7 mouse cellular contexts compared by ENCODE assay signal in the genomic region with DNA sequence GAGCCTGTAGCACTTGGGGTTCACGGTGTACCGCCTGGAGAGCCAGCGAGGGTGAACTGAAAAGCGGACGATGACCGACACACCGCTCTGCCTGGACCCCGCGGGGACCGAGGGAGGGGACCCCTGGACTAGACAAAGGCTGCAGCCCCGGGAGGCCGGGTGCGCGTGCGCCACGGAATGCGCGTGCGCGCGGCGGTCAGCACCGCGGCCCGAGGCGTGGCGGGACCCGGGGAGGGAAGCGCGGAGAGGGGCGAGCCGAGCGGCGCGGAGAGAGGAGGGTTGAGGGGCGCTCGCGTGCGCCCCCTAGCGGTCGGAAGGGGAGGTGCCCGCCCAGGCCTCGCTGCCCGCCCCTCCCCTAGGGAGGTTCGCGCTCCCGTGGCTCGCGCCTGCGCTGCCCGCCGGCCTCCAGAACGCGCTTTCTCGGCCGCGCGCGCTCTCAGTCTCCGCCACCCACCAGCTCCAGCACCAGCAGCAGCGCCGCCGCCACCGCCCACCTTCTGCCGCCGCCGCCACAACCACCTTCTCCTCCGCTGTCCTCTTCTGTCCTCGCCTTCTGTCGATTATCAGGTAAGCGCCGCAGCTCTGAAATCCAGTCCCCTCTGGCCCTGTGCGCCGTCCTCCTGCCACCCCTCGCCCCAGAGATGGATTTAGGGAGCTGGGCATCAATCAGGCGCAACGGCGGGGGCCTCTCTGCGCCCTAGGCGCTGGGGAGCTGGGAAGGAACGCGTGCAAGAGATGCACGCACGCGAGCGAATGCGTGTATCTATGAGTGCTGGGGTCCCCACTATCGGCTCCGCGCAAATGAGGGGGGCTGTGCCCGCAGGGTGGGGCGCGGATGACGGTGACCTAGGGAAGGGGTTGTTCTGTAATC. TPM values are rescaled to one million over a fixed set of nuclear protein-coding genes. Genes with fewer than 3 reads are reported as not detected.
DNase-seq lines count a peak whose midpoint lies in the region; ATAC-seq and TF ChIP-seq lines count a peak whose summit lies in the region.

TSS of gene Mapt (plus strand) at position 350 of the 871 bp plus-strand sequence.

- H3K79me2 ChIP-seq in heart, adult 2 months (replicated peaks; ENCODE audit: control insufficient read depth, insufficient read depth, low read length): no peaks in the 10 kb centered on the region

- no peaks in the 10 kb centered on the region for H3K36me3 ChIP-seq in embryonic facial prominence, embryonic 12.5 days
- no peaks in the 10 kb centered on the region for H3K36me3 ChIP-seq in heart, adult 2 months (ENCODE audit: control insufficient read depth, insufficient read depth, low read length)
- no peaks in the 10 kb centered on the region for H3K36me3 ChIP-seq in limb, embryonic 12.5 days
- no peaks in the 10 kb centered on the region for H3K36me3 ChIP-seq in midbrain, embryonic 14.5 days (ENCODE audit: control insufficient read depth, insufficient read depth, low read length)
- H3K36me3 ChIP-seq in spleen, adult 2 months (ENCODE audit: control insufficient read depth, insufficient read depth, low read length): no peaks in the 10 kb centered on the region

- intact Hi-C loops in heart, adult 2 months (cut with DNase I): loop anchor here (2.0 to 10.0 kb wide), 3 partner anchors 34 to 204 kb away; no protein-coding TSS in a partner anchor

- H3K9ac ChIP-seq in embryonic facial prominence, embryonic 12.5 days: peak within 1 kb of the TSS; percentile 63
- peak within 1 kb of the TSS; percentile 78 for H3K9ac ChIP-seq in heart, adult 2 months (ENCODE audit: low read depth, low read length)
- peak within 1 kb of the TSS; percentile 64 for H3K9ac ChIP-seq in limb, embryonic 12.5 days (replicated peaks)
- H3K9ac ChIP-seq in midbrain, embryonic 14.5 days (replicated peaks; ENCODE audit: low read length): peak within 1 kb of the TSS; percentile 98

- DNase-seq in adrenal gland, postnatal 25 days: peak; percentile 93
- peak; percentile 93 for DNase-seq in heart, adult 2 months
- peak; percentile 84 to 89 for DNase-seq in kidney, adult 8-10 months
- DNase-seq in midbrain, embryonic 14.5 days: peak; percentile 97
- DNase-seq in spleen, adult 2 months (ENCODE audit: low read depth in 1 of 2, low spot score in 2 of 2): peak; percentile 15 to 42

- H3K27ac ChIP-seq in embryonic facial prominence, embryonic 12.5 days: 0 out of 2 replicates have a peak within 1 kb of the TSS, but pooled peaks have one; percentile 19
- peak within 1 kb of the TSS; percentile 86 for H3K27ac ChIP-seq in heart, adult 2 months
- H3K27ac ChIP-seq in limb, embryonic 12.5 days: no peak within 1 kb of the TSS
- H3K27ac ChIP-seq in midbrain, embryonic 14.5 days (replicated peaks; ENCODE audit: low read depth, low read length): peak within 1 kb of the TSS; percentile 97
- H3K27ac ChIP-seq in spleen, adult 2 months (ENCODE audit: insufficient read depth, low read length): no peak within 1 kb of the TSS

- TF ChIP-seq POLR2A in heart, adult 2 months (IDR thresholded peaks at IDR 0.05; ENCODE audit: insufficient read depth, low read depth, low read length): peak; percentile 69
- no peak for TF ChIP-seq POLR2A in spleen, adult 2 months (IDR thresholded peaks at IDR 0.05; ENCODE audit: low read depth, low read length)

- peaks cover 29% of the 10 kb centered on the region for H3K4me1 ChIP-seq in embryonic facial prominence, embryonic 12.5 days
- H3K4me1 ChIP-seq in heart, adult 2 months (ENCODE audit: control insufficient read depth, insufficient read depth, low read length): peaks cover 2% of the 10 kb centered on the region; the same call in 1 of the 2 replicates
- peaks cover 24% of the 10 kb centered on the region for H3K4me1 ChIP-seq in limb, embryonic 12.5 days (replicated peaks)
- peaks cover 24% of the 10 kb centered on the region for H3K4me1 ChIP-seq in midbrain, embryonic 14.5 days (ENCODE audit: control insufficient read depth, insufficient read depth, low read length)
- H3K4me1 ChIP-seq in spleen, adult 2 months (ENCODE audit: control insufficient read depth, insufficient read depth, insufficient read length): peaks cover 10% of the 10 kb centered on the region

- ATAC-seq in embryonic facial prominence, embryonic 12.5 days (ENCODE audit: insufficient number of reproducible peaks, insufficient read depth, low FRiP score, low TSS enrichment): peak; percentile 85
- ATAC-seq in limb, embryonic 12.5 days (ENCODE audit: insufficient number of reproducible peaks, insufficient read depth, low FRiP score, low TSS enrichment, low read depth): peak; percentile 72
- peak; percentile 89 for ATAC-seq in midbrain, embryonic 14.5 days (ENCODE audit: low FRiP score, low TSS enrichment)

- H3K4me3 ChIP-seq in embryonic facial prominence, embryonic 12.5 days: peak within 1 kb of the TSS; percentile 65
- H3K4me3 ChIP-seq in heart, adult 2 months: peak within 1 kb of the TSS; percentile 73
- H3K4me3 ChIP-seq in limb, embryonic 12.5 days (replicated peaks): peak within 1 kb of the TSS; percentile 59
- H3K4me3 ChIP-seq in midbrain, embryonic 14.5 days (replicated peaks; ENCODE audit: low read depth, low read length): peak within 1 kb of the TSS; percentile 95
- H3K4me3 ChIP-seq in spleen, adult 2 months (ENCODE audit: extremely low read depth, insufficient read depth, insufficient read length): peak within 1 kb of the TSS; percentile 57

- peaks cover 61% of the 10 kb centered on the region for H3K27me3 ChIP-seq in embryonic facial prominence, embryonic 12.5 days
- peaks cover 4% of the 10 kb centered on the region; the same call in 1 of the 2 replicates for H3K27me3 ChIP-seq in heart, adult 2 months (ENCODE audit: control insufficient read depth, insufficient read depth, low read length)
- H3K27me3 ChIP-seq in limb, embryonic 12.5 days: peaks cover 68% of the 10 kb centered on the region
- no peaks in the 10 kb centered on the region for H3K27me3 ChIP-seq in midbrain, embryonic 14.5 days (ENCODE audit: control insufficient read depth, insufficient read depth, low read length)
- peaks cover 27% of the 10 kb centered on the region for H3K27me3 ChIP-seq in spleen, adult 2 months (ENCODE audit: control insufficient read depth, insufficient read depth, low read length)

- peak within 1 kb of the TSS; percentile 99 for H3K4me2 ChIP-seq in embryonic facial prominence, embryonic 12.5 days (replicated peaks)
- peak within 1 kb of the TSS; percentile 98 for H3K4me2 ChIP-seq in limb, embryonic 12.5 days
- peak within 1 kb of the TSS; percentile 75 for H3K4me2 ChIP-seq in midbrain, embryonic 14.5 days (ENCODE audit: low read length)

- no peaks in the 10 kb centered on the region for H3K9me3 ChIP-seq in embryonic facial prominence, embryonic 12.5 days
- H3K9me3 ChIP-seq in limb, embryonic 12.5 days: no peaks in the 10 kb centered on the region
- H3K9me3 ChIP-seq in midbrain, embryonic 14.5 days (ENCODE audit: control insufficient read depth, low read length): no peaks in the 10 kb centered on the region

- under 1% methylated on average over 74 of the region's 94 CpGs for WGBS in embryonic facial prominence, embryonic 12.5 days
- under 1% methylated on average over 64 of the region's 94 CpGs for WGBS in heart, adult 2 months
- under 1% methylated on average over 82 of the region's 94 CpGs for WGBS in limb, embryonic 12.5 days
- under 1% methylated on average over 79 of the region's 94 CpGs for WGBS in midbrain, embryonic 14.5 days
- WGBS in spleen, adult 2 months: 1% methylated on average over 74 of the region's 94 CpGs

- TF ChIP-seq EP300 in heart, adult 2 months (IDR thresholded peaks at IDR 0.05; ENCODE audit: insufficient read depth, low read depth, low read length): no peak

- no peak; the same call in 1 of the 2 replicates for TF ChIP-seq CTCF in heart, adult 2 months (IDR thresholded peaks at IDR 0.05)
- TF ChIP-seq CTCF in spleen, adult 2 months (IDR thresholded peaks at IDR 0.05; ENCODE audit: extremely low read depth, insufficient read depth, insufficient read length, insufficient replicate concordance): peak; percentile 91

RNA-seq across cellular contexts. Expression of gene Mapt, which starts in this region (rescaled TPM):
- 142 and 169 TPM in 2 replicates for total RNA-seq in adrenal gland, postnatal 25 days (2021)
- 24.1 and 33.2 TPM in 2 replicates for polyA plus RNA-seq in embryonic facial prominence, embryonic 12.5 days (2016; fragmentation: Nextera tagmentation; extraction: Ambion mirVana)
- 10 to 100 TPM; 77.9 to 91.6 TPM for total RNA-seq in heart, adult 2 months (2021)
- 30.1 and 40.7 TPM in 2 replicates for polyA plus RNA-seq in heart, adult 2 months (2012; rRNA removed)
- 1.5 and 3.0 TPM in 2 replicates for polyA plus RNA-seq in limb, embryonic 12.5 days (2016; fragmentation: Nextera tagmentation; extraction: Ambion mirVana)
- 836 and 875 TPM in 2 replicates for polyA plus RNA-seq in midbrain, embryonic 14.5 days (2014; fragmentation: Nextera tagmentation; extraction: Ambion mirVana)
- 0.57 and 0.66 TPM in 2 replicates for polyA plus RNA-seq in spleen, adult 2 months (2012; rRNA removed)

Comparison
In these comparisons a context has a peak if more than half of its experiments do, and no peak if none do; other contexts are left out.
1. RNA of gene Mapt (polyA plus RNA-seq): 836 to 875 TPM in midbrain, embryonic 14.5 days; 30.1 to 40.7 TPM in heart, adult 2 months, 24.1 to 33.2 TPM in embryonic facial prominence, embryonic 12.5 days, 1.5 to 3.0 TPM in limb, embryonic 12.5 days and 0.57 to 0.66 TPM in spleen, adult 2 months; every median in the first group is over 10 times any median in the second.
2. Peak in DNase-seq and H3K4me3 ChIP-seq in spleen, adult 2 months; RNA of the gene not detected or under 1 TPM.
3. DNase-seq: peak in every context shown above with its lines; median percentile 97 in midbrain, embryonic 14.5 days; 93 in adrenal gland, postnatal 25 days; 93 in heart, adult 2 months; 86 in kidney, adult 8-10 months; 28 in spleen, adult 2 months.
4. H3K27ac ChIP-seq: peak in embryonic facial prominence, embryonic 12.5 days (single experiment), heart, adult 2 months (single experiment) and midbrain, embryonic 14.5 days (single experiment); none in limb, embryonic 12.5 days (single experiment) and spleen, adult 2 months (single experiment).
5. Peak in every context shown above with its lines, with median percentiles within 50 percentile points of each other: ATAC-seq, H3K4me2 ChIP-seq, H3K4me3 ChIP-seq and H3K9ac ChIP-seq.